Comparison of ENCODE assay signal across 8 mouse cellular contexts in the genomic region with DNA sequence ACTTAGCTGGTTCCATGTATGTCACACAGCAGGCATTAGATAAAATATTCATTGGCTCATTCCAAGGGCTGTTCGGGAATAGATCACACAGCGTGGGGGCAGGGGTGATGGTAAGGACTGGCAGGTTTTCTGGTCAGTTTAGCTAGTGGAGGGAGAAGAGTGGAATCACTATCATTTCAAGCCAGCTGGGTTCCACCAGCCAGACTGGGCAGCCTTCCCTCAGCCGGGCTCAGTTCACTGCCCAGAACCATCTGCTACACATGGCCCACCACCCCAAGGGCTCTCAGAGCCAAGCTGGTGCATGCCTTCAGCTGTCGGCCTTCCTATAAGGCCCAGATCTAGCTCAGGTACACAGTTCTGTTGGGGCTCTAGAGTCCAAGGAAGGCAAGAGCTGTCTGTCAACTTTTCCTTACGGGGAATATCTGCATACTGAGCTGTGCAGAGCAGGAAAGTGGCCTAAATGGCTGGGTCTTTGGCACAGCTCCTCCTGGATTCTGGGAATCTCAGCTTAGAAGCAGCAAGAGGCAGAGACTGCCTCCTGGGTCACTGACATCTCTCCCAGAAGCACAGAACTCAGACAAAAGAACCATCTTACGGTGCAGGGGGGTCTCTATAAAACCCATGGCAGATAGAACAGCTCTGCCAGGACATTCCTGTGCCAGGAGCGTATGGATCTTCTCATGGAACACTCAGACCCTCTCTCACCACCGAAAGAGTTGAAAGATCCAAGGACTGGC. TPM values are rescaled to one million over a fixed set of nuclear protein-coding genes. Genes with fewer than 3 reads are reported as not detected.
DNase-seq lines count a peak whose midpoint lies in the region; ATAC-seq and TF ChIP-seq lines count a peak whose summit lies in the region.

No protein-coding gene starts in this region.

- peak overlapping the region; percentile 94 for H3K27ac ChIP-seq in layer of hippocampus, adult 2 months
- peak overlapping the region; percentile 89 for H3K27ac ChIP-seq in forebrain, embryonic 16.5 days (ENCODE audit: low read length)
- 0 out of 2 replicates have a peak overlapping the region, but pooled peaks have one; percentile 87 for H3K27ac ChIP-seq in midbrain, embryonic 12.5 days (replicated peaks)

- ATAC-seq in forebrain, embryonic 16.5 days = 0 out of 2 replicates have a peak, but pooled peaks have one; percentile 3
- ATAC-seq in midbrain, embryonic 12.5 days (ENCODE audit: low FRiP score, low read depth) = no peak

- no peaks in the 10 kb centered on the region for H3K9me3 ChIP-seq in forebrain, embryonic 16.5 days (ENCODE audit: control insufficient read depth, low read length)
- H3K9me3 ChIP-seq in midbrain, embryonic 12.5 days = no peaks in the 10 kb centered on the region

- no peaks in the 10 kb centered on the region for H3K36me3 ChIP-seq in forebrain, embryonic 16.5 days (ENCODE audit: control insufficient read depth, insufficient read depth)
- 0 out of 2 replicates have a peak, but pooled peaks cover 13% of the 10 kb centered on the region for H3K36me3 ChIP-seq in midbrain, embryonic 12.5 days

- 34% methylated on average over 8 of the region's 8 CpGs for WGBS in forebrain, embryonic 16.5 days
- 49% methylated on average over 8 of the region's 8 CpGs for WGBS in midbrain, embryonic 12.5 days

- peak overlapping the region; percentile 90 for H3K4me3 ChIP-seq in layer of hippocampus, adult 2 months
- peak overlapping the region; percentile 90 for H3K4me3 ChIP-seq in forebrain, embryonic 16.5 days (replicated peaks; ENCODE audit: low read length)
- H3K4me3 ChIP-seq in midbrain, embryonic 12.5 days = peak overlapping the region; percentile 85

- no peak for TF ChIP-seq CTCF in layer of hippocampus, adult 2 months (conservative IDR thresholded peaks at IDR 0.05)

- no peak for DNase-seq in layer of hippocampus, adult 2 months (ENCODE audit: low spot score in 2 of 2)
- no peak for DNase-seq in layer of hippocampus, adult 11-12 months (ENCODE audit: low spot score)
- DNase-seq in cerebellum, adult 8-10 months = peak; percentile 81
- no peak for DNase-seq in adrenal gland, postnatal 4 days (ENCODE audit: low spot score in 2 of 2)
- no peak for DNase-seq in right cerebral cortex, postnatal 14 days
- no peak for DNase-seq in thymus, postnatal 4 days

- no peaks in the 10 kb centered on the region for H3K27me3 ChIP-seq in forebrain, embryonic 16.5 days (replicated peaks; ENCODE audit: control insufficient read depth, insufficient read depth, low read length)
- 0 out of 2 replicates have a peak, but pooled peaks cover 11% of the 10 kb centered on the region for H3K27me3 ChIP-seq in midbrain, embryonic 12.5 days

- peaks cover 28% of the 10 kb centered on the region for H3K4me1 ChIP-seq in forebrain, embryonic 16.5 days (replicated peaks; ENCODE audit: control insufficient read depth, insufficient read depth, low read length)
- H3K4me1 ChIP-seq in midbrain, embryonic 12.5 days = peaks cover 18% of the 10 kb centered on the region

- peak overlapping the region; percentile 67 for H3K4me2 ChIP-seq in forebrain, embryonic 16.5 days (ENCODE audit: low read length)
- peak overlapping the region; percentile 96 for H3K4me2 ChIP-seq in midbrain, embryonic 12.5 days (replicated peaks)

- peak overlapping the region; percentile 98 for H3K9ac ChIP-seq in forebrain, embryonic 16.5 days (replicated peaks; ENCODE audit: low read depth, low read length)
- peak overlapping the region; percentile 90 for H3K9ac ChIP-seq in midbrain, embryonic 12.5 days (replicated peaks)

RNA-seq across cellular contexts. Expression of a gene that starts 1.5 kb away (rescaled TPM):
- total RNA-seq in layer of hippocampus, adult 2 months (2021) = 100 to 1,000 TPM; 231 to 247 TPM
- 75.0 and 82.9 TPM in 2 replicates for polyA plus RNA-seq in forebrain, embryonic 16.5 days (2015; fragmentation: Nextera tagmentation; extraction: Ambion mirVana)
- 78.3 and 79.3 TPM in 2 replicates for polyA plus RNA-seq in midbrain, embryonic 12.5 days (2016; fragmentation: Nextera tagmentation; extraction: Ambion mirVana)
- 100 to 1,000 TPM; 176 to 202 TPM for total RNA-seq in adrenal gland, postnatal 4 days (2021)

RNA-seq across cellular contexts. Expression of a gene that starts 32.3 kb away (rescaled TPM):
- 100 to 1,000 TPM; 169 to 194 TPM for total RNA-seq in layer of hippocampus, adult 2 months (2021)
- 348 and 362 TPM in 2 replicates for polyA plus RNA-seq in forebrain, embryonic 16.5 days (2015; fragmentation: Nextera tagmentation; extraction: Ambion mirVana)
- 318 and 329 TPM in 2 replicates for polyA plus RNA-seq in midbrain, embryonic 12.5 days (2016; fragmentation: Nextera tagmentation; extraction: Ambion mirVana)
- total RNA-seq in adrenal gland, postnatal 4 days (2021) = 100 to 1,000 TPM; 170 to 195 TPM
